Mouse (Mus musculus) embryo, embryonic 10.5 days (tissue): ENCODE data around the gene Frrs1.

Experiments
- DNase-seq: peaks from one replicate; pipeline ENCODE4 v3.0.0-alpha.2; 2015; ENCODE audit warnings: low spot score

The Frrs1 gene

DNA sequence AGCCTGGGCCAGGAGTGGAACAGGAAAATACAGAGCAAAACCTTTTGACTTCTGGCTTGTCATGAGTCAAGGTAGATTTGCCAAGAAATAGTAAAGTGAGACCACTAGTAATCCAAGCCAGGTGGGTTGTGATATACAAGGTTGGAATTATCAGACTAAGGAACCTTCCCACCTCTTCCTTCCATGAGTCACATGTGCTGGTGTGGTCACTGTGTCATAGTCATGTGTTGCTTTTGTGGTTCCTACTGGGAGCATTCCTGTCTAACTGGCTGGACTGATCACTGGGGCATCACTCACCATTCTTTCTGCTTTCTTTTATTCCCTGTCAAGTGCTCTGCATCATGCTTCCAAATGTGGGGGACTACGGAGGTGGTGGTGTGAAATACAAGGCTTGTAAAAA is 11.2 kb upstream of the Frrs1 start:
- no peak for DNase-seq

- DNase-seq = no peak
These were observed 10.3 kb upstream of the Frrs1 start for GRCm38 (mm10) chr3:116848936-116849335.

GRCm38 (mm10) chr3:116850376-116850775 is 8.9 kb upstream of the Frrs1 start:
- no peak for DNase-seq

DNA sequence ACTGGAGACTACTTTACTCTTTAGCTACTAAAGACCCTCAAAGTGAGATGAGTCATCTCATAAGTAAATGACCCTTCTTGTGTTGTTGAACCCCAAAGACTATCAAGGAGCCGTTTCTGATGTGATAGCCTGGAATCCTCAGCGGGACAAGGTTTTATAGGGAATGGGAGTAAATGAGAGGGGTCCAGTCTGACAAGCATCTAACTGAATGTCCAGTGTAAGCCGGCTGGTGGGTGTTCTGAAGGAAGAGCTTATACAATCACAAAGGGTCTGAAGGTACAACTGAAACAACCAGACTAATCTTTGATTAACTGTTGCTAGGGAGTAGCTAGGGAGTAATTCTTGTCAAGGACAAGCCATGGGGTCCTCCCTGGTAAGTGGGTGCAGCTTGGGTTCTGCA is 6.8 kb upstream of the Frrs1 start:
- DNase-seq = no peak

- no peak for DNase-seq
These were observed 1.7 kb upstream of the Frrs1 start for GRCm38 (mm10) chr3:116857611-116858010.

- DNase-seq = no peak
These were observed 488 bp downstream of the Frrs1 start for GRCm38 (mm10) chr3:116859752-116860151.

GRCm38 (mm10) chr3:116860333-116861222 is 1.3 kb downstream of the Frrs1 start:
- DNase-seq = no peak

DNA sequence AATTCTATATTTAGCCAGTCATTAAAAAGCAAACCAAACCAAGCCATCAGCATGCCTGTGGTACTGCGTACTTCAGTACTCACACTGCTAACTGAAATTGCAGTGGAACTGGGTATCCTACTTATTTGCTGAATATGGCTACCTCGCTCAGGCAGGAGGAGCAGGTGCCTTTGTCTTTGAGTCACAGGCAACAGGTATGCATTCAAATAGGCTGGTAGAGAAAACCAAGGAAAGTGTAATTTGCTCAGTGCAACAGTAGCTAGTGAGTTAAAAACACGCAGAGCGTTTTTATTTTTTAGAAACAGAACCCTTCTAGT is 1.9 kb downstream of the Frrs1 start:
- no peak for DNase-seq

GRCm38 (mm10) chr3:116861540-116862067 is 2.3 kb downstream of the Frrs1 start:
- DNase-seq = peak; percentile 76

DNA sequence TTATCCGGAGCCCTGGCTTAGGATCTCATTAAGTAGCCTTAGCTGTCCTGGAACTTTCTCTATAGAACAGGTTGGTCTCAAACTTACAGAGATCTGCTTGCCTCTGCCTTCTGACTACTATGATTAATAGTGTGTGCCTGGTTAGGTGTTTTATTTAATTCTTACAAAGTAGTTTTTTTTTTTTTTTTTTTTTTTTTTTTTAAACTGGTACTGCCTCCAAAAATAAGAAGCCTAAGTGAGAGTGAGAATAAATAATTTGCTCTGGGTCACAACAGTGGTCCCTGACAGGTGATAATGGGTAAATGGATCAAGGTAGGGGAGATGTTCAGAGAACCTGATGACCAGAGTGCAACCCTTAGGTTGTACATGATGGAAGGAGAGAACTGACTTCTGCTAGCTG is 3.4 kb downstream of the Frrs1 start:
- no peak for DNase-seq

DNA sequence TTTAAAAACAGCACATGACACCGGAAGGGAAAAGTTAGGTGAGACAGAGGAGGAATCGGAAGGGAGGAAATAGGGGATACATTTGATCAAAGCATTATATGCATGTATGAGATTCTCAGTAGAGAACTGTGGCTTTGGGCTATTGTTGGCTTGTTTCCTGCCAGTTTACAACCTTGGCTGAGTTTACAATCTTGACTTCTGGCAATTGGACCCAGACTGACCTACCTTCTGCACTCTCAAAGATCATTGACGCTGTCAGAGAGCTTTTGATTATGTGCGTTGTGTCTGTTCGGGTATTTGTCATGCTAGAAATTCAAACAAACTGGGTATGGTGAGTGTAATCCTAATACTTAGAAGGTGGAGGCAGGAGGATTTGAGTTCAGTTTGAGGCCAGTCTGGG is 5.2 kb downstream of the Frrs1 start:
- no peak for DNase-seq

DNA sequence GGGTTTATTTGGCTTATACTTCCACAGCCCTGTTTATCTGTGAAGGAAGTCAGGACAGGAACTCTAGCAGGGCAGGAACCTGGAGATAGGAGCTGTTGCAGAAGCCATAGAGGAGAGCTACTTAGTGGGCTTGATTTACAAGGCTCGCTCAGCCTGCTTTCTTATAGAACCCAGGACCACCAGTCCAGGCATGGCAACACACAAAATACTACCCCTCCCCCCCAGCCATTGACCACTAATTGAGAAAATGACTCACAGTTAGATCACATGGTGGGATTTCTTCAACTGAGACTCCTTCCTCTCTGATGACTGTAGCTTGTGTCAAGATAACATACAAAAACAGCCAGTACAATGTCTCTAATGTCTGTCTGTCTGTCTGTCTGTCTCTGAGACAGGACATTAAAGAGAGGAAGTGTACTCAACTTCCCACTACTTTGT is 6.0 kb downstream of the Frrs1 start:
- DNase-seq = no peak

DNA sequence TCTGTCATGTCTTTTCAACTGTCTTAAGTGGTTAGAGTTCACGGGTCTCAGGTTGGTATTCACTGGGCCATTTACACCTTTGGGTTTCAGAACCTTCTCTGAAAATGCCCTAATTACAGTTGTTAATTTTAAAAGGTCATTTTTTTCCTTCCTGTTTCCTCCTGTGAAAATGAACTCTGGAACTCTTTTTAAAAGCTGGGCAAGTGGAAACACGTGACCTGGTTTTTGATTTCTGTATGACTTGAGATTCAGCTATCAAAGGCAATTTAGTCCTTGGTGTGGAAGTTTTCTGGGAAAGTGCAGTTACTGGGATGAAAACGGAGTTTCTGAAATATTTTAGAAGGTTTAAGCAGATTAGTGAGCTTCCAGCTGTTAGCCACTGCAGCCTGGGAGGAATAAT is 11.1 kb downstream of the Frrs1 start:
- DNase-seq = no peak

DNA sequence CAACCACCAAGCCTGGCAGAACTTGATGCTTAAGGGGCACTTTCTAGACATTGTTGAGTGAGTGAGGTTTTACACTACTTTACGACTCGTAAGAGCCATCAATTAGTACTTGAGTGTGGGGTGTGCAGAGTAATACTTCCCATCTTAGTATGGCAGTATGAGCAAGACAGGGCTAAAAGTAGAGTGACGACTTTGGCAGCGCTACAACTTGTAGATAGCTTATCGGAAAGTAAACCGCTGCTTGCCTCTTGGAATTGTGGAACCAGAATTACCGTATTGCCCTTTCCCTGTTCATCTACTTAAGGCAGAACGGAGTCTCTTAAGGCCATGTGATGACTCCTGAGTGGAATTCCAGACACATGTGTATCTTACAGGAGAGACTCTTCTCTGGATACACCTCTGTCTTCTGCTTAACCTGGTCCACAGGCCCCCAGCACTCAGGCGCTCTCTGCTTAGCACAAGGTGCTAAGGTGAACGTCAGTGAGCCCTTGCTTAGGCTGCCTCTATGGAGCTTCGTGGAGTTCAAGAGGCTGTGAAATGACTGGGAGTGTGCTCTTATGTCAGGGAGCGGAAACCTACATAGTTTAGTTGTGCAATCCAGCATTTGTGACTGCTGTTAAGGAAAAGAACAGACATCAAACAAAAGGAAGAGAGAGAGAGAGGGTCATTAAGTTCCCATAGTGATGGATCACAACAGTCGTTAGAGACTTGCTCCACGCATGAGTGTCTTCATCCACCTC is 23.1 kb downstream of the Frrs1 start:
- DNase-seq = no peak

- DNase-seq = no peak
These were observed 25.7 kb downstream of the Frrs1 start for GRCm38 (mm10) chr3:116884941-116885340.

- DNase-seq = no peak
These were observed 30.1 kb downstream of the Frrs1 start for GRCm38 (mm10) chr3:116889358-116889757.

GRCm38 (mm10) chr3:116890576-116890975 is 31.3 kb downstream of the Frrs1 start:
- no peak for DNase-seq

DNA sequence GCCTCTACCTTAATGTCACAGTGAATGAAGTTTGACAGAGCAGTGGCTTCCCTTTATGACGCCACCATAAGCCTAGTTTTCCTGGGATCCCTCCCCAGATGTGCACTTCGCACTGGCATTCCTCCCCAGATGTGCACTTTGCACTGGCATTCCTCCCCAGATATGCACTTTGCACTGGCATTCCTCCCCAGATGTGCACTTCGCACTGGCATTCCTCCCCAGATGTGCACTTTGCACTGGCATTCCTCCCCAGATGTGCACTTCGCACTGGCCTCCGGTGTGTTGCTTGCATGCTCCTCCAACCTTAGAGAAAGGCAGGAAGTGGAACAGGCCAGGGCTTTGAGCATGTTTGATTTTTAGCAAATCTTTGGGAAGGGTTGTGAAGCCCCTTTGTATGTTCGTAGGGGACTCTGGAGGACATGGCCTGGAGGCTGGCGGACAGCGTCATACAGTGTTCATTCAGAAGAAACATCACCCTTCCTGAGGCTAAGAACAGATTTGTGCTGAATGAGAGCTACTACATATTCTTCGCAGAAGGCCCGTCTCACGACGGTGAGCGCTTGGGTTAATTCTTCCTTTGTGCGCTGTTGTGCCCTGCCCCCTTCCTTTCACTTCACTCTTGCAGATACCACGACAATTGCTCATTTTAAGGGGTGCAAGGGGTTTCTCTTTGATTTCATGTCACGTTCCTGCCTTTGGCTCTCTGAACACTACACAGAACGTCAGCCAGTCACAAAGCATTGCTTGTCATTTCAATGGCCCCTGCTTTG is 32.4 kb downstream of the Frrs1 start:
- DNase-seq = peak; percentile 7

DNA sequence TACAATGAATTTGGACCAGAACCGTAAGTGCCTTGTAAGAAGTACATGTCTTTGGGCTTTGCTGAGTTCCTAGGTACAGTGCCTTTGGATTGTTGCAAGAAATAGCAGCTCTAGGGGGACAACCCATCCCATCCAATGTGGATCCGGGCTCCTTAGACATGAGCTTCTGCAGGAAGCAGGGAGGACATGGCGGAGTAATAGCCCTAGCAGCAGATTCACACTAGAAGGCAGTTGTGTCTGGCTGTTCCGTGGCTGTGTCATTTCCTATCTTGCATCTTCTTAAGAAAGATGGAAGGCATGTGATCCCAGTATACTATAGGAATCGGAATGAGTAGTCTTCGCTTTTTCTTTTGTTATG is 32.9 kb downstream of the Frrs1 start:
- no peak for DNase-seq

- no peak for DNase-seq
These were observed 33.6 kb downstream of the Frrs1 start for GRCm38 (mm10) chr3:116892872-116893271.

DNA sequence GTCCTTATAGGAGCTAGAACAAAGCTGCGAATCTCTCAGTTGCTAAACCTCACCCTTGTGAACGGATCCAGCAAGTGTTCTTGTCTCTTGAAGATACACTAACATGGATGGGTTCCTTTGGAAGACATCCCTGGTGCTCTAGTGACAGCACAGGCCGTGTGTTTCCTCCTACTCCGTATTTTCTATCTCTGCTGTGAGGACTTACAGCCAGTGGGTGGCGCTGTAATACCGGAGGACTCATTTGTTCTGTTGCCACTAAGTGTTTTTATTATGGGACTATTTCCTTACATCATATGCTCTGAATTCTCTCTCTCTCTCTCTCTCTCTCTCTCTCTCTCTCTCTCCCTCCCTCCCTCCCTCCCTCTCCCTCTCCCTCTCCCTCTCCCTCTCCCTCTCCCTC is 44.9 kb downstream of the Frrs1 start:
- DNase-seq = peak; percentile 82

GRCm38 (mm10) chr3:116905898-116906297 is 46.6 kb downstream of the Frrs1 start:
- DNase-seq = no peak

- no peak for DNase-seq
These were observed 47.3 kb downstream of the Frrs1 start for GRCm38 (mm10) chr3:116906596-116906995.
